Mouse (Mus musculus): ENCODE results near the gene Zcchc24. TPM values are rescaled to one million over a fixed set of nuclear protein-coding genes. Genes with fewer than 3 reads are reported as not detected.
A peak's percentile ranks its signal among the peaks of the same experiment; 100 is the strongest.

Zcchc24 gene
- polyA plus RNA-seq, 1 experiment from 2014 or later = 17.3 TPM

DNA sequence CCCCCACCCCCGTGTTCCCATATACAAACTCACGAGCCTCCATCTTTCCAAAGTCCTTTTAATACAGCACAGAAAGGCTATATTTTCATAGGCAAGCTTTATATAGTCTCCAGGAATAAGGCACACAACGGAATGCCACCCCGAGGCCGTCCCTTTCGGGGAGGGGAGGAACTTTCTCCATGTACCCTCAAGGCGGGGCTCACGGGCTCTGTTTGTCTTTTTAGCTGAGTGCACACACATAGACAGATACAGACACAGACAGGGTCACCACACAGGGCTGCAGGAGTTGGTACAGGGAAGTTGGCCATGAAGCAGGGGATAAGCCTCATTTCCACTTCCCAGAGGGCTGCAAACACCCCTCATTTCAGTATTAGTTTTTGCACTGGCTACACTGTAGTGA lies 57.2 kb downstream of the Zcchc24 start:
- Histone ChIP-seq H3K4me1 (ENCODE audit: insufficient read depth, low read length) (peaks cover 45% of the 10 kb centered on the region), H3K27ac (ENCODE audit: low read length) (peak overlapping the region; percentile 68), H3K4me2 (replicated peaks; ENCODE audit: low read depth, low read length) (peak overlapping the region; percentile 37), H3K36me3 (ENCODE audit: insufficient read depth, low read length) (no peaks in the 10 kb centered on the region), H3K4me3 (ENCODE audit: low read length) (no peak overlapping the region), H3K27me3 (ENCODE audit: insufficient read depth, low read length) (no peaks in the 10 kb centered on the region), H3K9ac (replicated peaks; ENCODE audit: low read length) (peak overlapping the region; percentile 25; the same call in 1 of the 2 replicates), H3K9me3 (ENCODE audit: low read length) (no peaks in the 10 kb centered on the region)
- WGBS = 27% methylated on average over 8 of the region's 8 CpGs
- ATAC-seq (ENCODE audit: low FRiP score, low TSS enrichment) = peak; percentile 52

- ATAC-seq (ENCODE audit: low FRiP score, low TSS enrichment) = peak; percentile 66
- peaks cover 44% of the 10 kb centered on the region for H3K4me1 ChIP-seq (ENCODE audit: insufficient read depth, low read length)
Measured at GRCm38 (mm10) chr14:25711177-25711576, 57.7 kb downstream of the Zcchc24 start.

GRCm38 (mm10) chr14:25710681-25711080 lies 58.2 kb downstream of the Zcchc24 start:
- no peaks in the 10 kb centered on the region for H3K27me3 ChIP-seq (ENCODE audit: insufficient read depth, low read length)
- peak overlapping the region; percentile 64 for H3K27ac ChIP-seq (ENCODE audit: low read length)
- H3K36me3 ChIP-seq (ENCODE audit: insufficient read depth, low read length) = no peaks in the 10 kb centered on the region
- WGBS = 66% methylated on average over 4 of the region's 4 CpGs
- H3K4me1 ChIP-seq (ENCODE audit: insufficient read depth, low read length) = peaks cover 44% of the 10 kb centered on the region
- H3K9ac ChIP-seq (replicated peaks; ENCODE audit: low read length) = no peak overlapping the region
- no peak overlapping the region for H3K4me3 ChIP-seq (ENCODE audit: low read length)
- H3K9me3 ChIP-seq (ENCODE audit: low read length) = no peaks in the 10 kb centered on the region
- no peak for ATAC-seq (ENCODE audit: low FRiP score, low TSS enrichment)
- H3K4me2 ChIP-seq (replicated peaks; ENCODE audit: low read depth, low read length) = no peak overlapping the region

More at GRCm38 (mm10) chr14:25711177-25711576, 57.7 kb downstream of the Zcchc24 start:
- 28% methylated on average over 7 of the region's 7 CpGs for WGBS
- Histone ChIP-seq H3K4me3 (ENCODE audit: low read length) (no peak overlapping the region), H3K4me2 (replicated peaks; ENCODE audit: low read depth, low read length) (peak overlapping the region; percentile 37), H3K27me3 (ENCODE audit: insufficient read depth, low read length) (no peaks in the 10 kb centered on the region), H3K27ac (ENCODE audit: low read length) (peak overlapping the region; percentile 64), H3K9me3 (ENCODE audit: low read length) (no peaks in the 10 kb centered on the region), H3K36me3 (ENCODE audit: insufficient read depth, low read length) (no peaks in the 10 kb centered on the region), H3K9ac (replicated peaks; ENCODE audit: low read length) (0 out of 2 replicates have a peak overlapping the region, but pooled peaks have one; percentile 3)

DNA sequence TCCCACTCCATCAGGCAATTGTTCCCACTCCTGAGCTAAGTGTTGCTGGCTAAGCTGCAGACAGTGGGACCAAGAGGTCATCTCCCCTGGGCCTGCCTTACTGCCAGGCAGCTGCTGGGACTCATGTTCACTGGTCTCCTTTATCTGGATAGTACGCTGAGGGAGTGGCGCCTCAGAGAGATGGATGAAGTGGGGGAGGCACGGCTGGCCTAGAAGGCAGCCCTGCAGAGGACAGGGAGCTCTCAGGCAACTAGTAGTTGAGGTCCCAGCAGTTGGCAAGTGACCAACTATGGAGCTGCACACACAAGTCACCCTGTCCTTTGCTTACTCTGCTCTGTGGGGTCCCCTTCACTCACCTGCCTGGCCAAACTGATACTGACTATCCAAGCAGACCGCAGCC lies 58.8 kb downstream of the Zcchc24 start:
- H3K4me1 ChIP-seq (ENCODE audit: insufficient read depth, low read length) = peaks cover 44% of the 10 kb centered on the region
- no peak for ATAC-seq (ENCODE audit: low FRiP score, low TSS enrichment)
- H3K9ac ChIP-seq (replicated peaks; ENCODE audit: low read length) = no peak overlapping the region
- H3K27ac ChIP-seq (ENCODE audit: low read length) = peak overlapping the region; percentile 7; the same call in 1 of the 2 replicates
- H3K36me3 ChIP-seq (ENCODE audit: insufficient read depth, low read length) = no peaks in the 10 kb centered on the region
- no peaks in the 10 kb centered on the region for H3K27me3 ChIP-seq (ENCODE audit: insufficient read depth, low read length)
- no peaks in the 10 kb centered on the region for H3K9me3 ChIP-seq (ENCODE audit: low read length)
- no peak overlapping the region for H3K4me3 ChIP-seq (ENCODE audit: low read length)
- 39% methylated on average over 4 of the region's 4 CpGs for WGBS
- H3K4me2 ChIP-seq (replicated peaks; ENCODE audit: low read depth, low read length) = no peak overlapping the region

- no peak overlapping the region for H3K4me3 ChIP-seq (ENCODE audit: low read length)
- no peaks in the 10 kb centered on the region for H3K9me3 ChIP-seq (ENCODE audit: low read length)
- H3K27ac ChIP-seq (ENCODE audit: low read length) = peak overlapping the region; percentile 48
- H3K9ac ChIP-seq (replicated peaks; ENCODE audit: low read length) = peak overlapping the region; percentile 1; the same call in 1 of the 2 replicates
- no peaks in the 10 kb centered on the region for H3K36me3 ChIP-seq (ENCODE audit: insufficient read depth, low read length)
- WGBS = 94% methylated on average over 2 of the region's 2 CpGs
- H3K4me2 ChIP-seq (replicated peaks; ENCODE audit: low read depth, low read length) = no peak overlapping the region
- ATAC-seq (ENCODE audit: low FRiP score, low TSS enrichment) = peak; percentile 21; the same call in 1 of the 2 replicates
- H3K4me1 ChIP-seq (ENCODE audit: insufficient read depth, low read length) = peaks cover 44% of the 10 kb centered on the region
- no peaks in the 10 kb centered on the region for H3K27me3 ChIP-seq (ENCODE audit: insufficient read depth, low read length)
Measured at GRCm38 (mm10) chr14:25708917-25709316, 59.9 kb downstream of the Zcchc24 start.

DNA sequence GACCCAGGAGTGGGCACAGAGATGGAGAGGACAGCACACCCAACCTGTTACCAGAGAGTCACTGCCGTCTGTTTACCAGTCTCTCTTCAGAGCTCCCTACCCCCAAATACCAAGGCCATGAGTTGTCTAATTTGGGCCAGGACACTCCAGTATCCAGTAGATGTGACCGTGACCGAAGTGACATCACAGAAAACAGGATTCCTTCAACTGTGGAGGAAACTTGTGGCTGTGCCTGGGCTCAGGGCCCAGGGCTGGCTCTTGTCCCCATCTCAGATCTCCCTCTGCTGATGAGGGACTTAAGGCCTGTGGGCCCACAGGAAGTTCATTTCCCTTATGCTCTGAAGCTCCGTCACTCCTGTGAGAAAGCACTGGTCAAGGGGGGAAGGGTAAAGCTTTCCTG lies 60.4 kb downstream of the Zcchc24 start:
- no peak for ATAC-seq (ENCODE audit: low FRiP score, low TSS enrichment)
- Histone ChIP-seq H3K27ac (ENCODE audit: low read length) (peak overlapping the region; percentile 48), H3K9ac (replicated peaks; ENCODE audit: low read length) (0 out of 2 replicates have a peak overlapping the region, but pooled peaks have one; percentile 1), H3K27me3 (ENCODE audit: insufficient read depth, low read length) (no peaks in the 10 kb centered on the region), H3K4me1 (ENCODE audit: insufficient read depth, low read length) (peaks cover 44% of the 10 kb centered on the region), H3K4me3 (ENCODE audit: low read length) (no peak overlapping the region), H3K9me3 (ENCODE audit: low read length) (no peaks in the 10 kb centered on the region), H3K4me2 (replicated peaks; ENCODE audit: low read depth, low read length) (no peak overlapping the region), H3K36me3 (ENCODE audit: insufficient read depth, low read length) (no peaks in the 10 kb centered on the region)
- 63% methylated on average over 4 of the region's 4 CpGs for WGBS

- ATAC-seq (ENCODE audit: low FRiP score, low TSS enrichment) = no peak
- 53% methylated on average over 5 of the region's 5 CpGs for WGBS
- Histone ChIP-seq H3K36me3 (ENCODE audit: insufficient read depth, low read length) (no peaks in the 10 kb centered on the region), H3K4me1 (ENCODE audit: insufficient read depth, low read length) (peaks cover 44% of the 10 kb centered on the region), H3K4me2 (replicated peaks; ENCODE audit: low read depth, low read length) (no peak overlapping the region), H3K27me3 (ENCODE audit: insufficient read depth, low read length) (no peaks in the 10 kb centered on the region), H3K9ac (replicated peaks; ENCODE audit: low read length) (no peak overlapping the region), H3K9me3 (ENCODE audit: low read length) (no peaks in the 10 kb centered on the region), H3K27ac (ENCODE audit: low read length) (peak overlapping the region; percentile 48), H3K4me3 (ENCODE audit: low read length) (no peak overlapping the region)
Measured at GRCm38 (mm10) chr14:25707691-25708181, 61.1 kb downstream of the Zcchc24 start.

GRCm38 (mm10) chr14:25701986-25702385 lies 66.9 kb downstream of the Zcchc24 start:
- peak; percentile 66; the same call in 1 of the 2 replicates for ATAC-seq (ENCODE audit: low FRiP score, low TSS enrichment)
- Histone ChIP-seq H3K36me3 (ENCODE audit: insufficient read depth, low read length) (peaks cover 27% of the 10 kb centered on the region), H3K4me2 (replicated peaks; ENCODE audit: low read depth, low read length) (no peak overlapping the region), H3K27ac (ENCODE audit: low read length) (no peak overlapping the region), H3K4me1 (ENCODE audit: insufficient read depth, low read length) (no peaks in the 10 kb centered on the region; the same call in 1 of the 2 replicates), H3K9ac (replicated peaks; ENCODE audit: low read length) (no peak overlapping the region), H3K9me3 (ENCODE audit: low read length) (no peaks in the 10 kb centered on the region), H3K27me3 (ENCODE audit: insufficient read depth, low read length) (no peaks in the 10 kb centered on the region), H3K4me3 (ENCODE audit: low read length) (no peak overlapping the region)

GRCm38 (mm10) chr14:25696356-25696755 lies 72.5 kb downstream of the Zcchc24 start:
- Histone ChIP-seq H3K9me3 (ENCODE audit: low read length) (no peaks in the 10 kb centered on the region), H3K27me3 (ENCODE audit: insufficient read depth, low read length) (no peaks in the 10 kb centered on the region), H3K36me3 (ENCODE audit: insufficient read depth, low read length) (peaks cover 27% of the 10 kb centered on the region), H3K27ac (ENCODE audit: low read length) (no peak overlapping the region), H3K4me1 (ENCODE audit: insufficient read depth, low read length) (peaks cover 24% of the 10 kb centered on the region), H3K4me3 (ENCODE audit: low read length) (no peak overlapping the region), H3K9ac (replicated peaks; ENCODE audit: low read length) (no peak overlapping the region), H3K4me2 (replicated peaks; ENCODE audit: low read depth, low read length) (no peak overlapping the region)
- ATAC-seq (ENCODE audit: low FRiP score, low TSS enrichment) = no peak
- 71% methylated on average over 2 of the region's 2 CpGs for WGBS

- no peaks in the 10 kb centered on the region for H3K9me3 ChIP-seq (ENCODE audit: low read length)
- H3K4me1 ChIP-seq (ENCODE audit: insufficient read depth, low read length) = peaks cover 24% of the 10 kb centered on the region
- 50% methylated on average over 6 of the region's 6 CpGs for WGBS
- peaks cover 27% of the 10 kb centered on the region for H3K36me3 ChIP-seq (ENCODE audit: insufficient read depth, low read length)
- no peak for ATAC-seq (ENCODE audit: low FRiP score, low TSS enrichment)
- H3K27me3 ChIP-seq (ENCODE audit: insufficient read depth, low read length) = no peaks in the 10 kb centered on the region
- no peak overlapping the region for H3K27ac ChIP-seq (ENCODE audit: low read length)
- peak overlapping the region; percentile 89 for H3K4me3 ChIP-seq (ENCODE audit: low read length)
- peak overlapping the region; percentile 87 for H3K9ac ChIP-seq (replicated peaks; ENCODE audit: low read length)
- H3K4me2 ChIP-seq (replicated peaks; ENCODE audit: low read depth, low read length) = peak overlapping the region; percentile 91
Measured at GRCm38 (mm10) chr14:25695059-25695458, 73.8 kb downstream of the Zcchc24 start.
